In genomic region chr4:136626590-136626989, GRCm38 (mm10) we compare ENCODE assay signal across 30 mouse cellular contexts. TPM values are rescaled to one million over a fixed set of nuclear protein-coding genes. Genes with fewer than 3 reads are reported as not detected.
DNase-seq lines count a peak whose midpoint lies in the region; ATAC-seq lines count a peak whose summit lies in the region.
"Had no signal": no experiment of that assay in that cellular context is flagged by ENCODE, and none has a peak within 500 bp of the region (broad histone marks: within the 10 kb centered on the region; RNA-seq: fewer than 3 reads in every experiment).

No protein-coding gene starts in this region.

- no peak for ATAC-seq in CD4-positive, CD25-positive, alpha-beta regulatory T cell, adult 4 months
- ATAC-seq in common myeloid progenitor, adult 5-6 weeks (replicated peaks; ENCODE audit: low read depth, poor library complexity, severe bottlenecking): peak; percentile 90
- ATAC-seq in liver, embryonic 12.5 days: no peak
- ATAC-seq: forebrain, postnatal 0 days; intestine, postnatal 0 days; liver, postnatal 0 days had no signal

- H3K27ac ChIP-seq in liver, embryonic 12.5 days: no peak overlapping the region
- H3K27ac ChIP-seq: embryonic facial prominence, embryonic 15.5 days; forebrain, embryonic 10.5 days; heart, embryonic 13.5 days; hindbrain, embryonic 15.5 days; neural tube, embryonic 12.5 days; stomach, postnatal 0 days had no signal

- 0 out of 2 replicates have a peak, but pooled peaks cover 5% of the 10 kb centered on the region for H3K4me1 ChIP-seq in liver, embryonic 12.5 days
- H3K4me1 ChIP-seq: embryonic facial prominence, embryonic 15.5 days; hindbrain, embryonic 15.5 days had no signal

- H3K9ac ChIP-seq in liver, embryonic 12.5 days: no peak overlapping the region
- H3K9ac ChIP-seq: embryonic facial prominence, embryonic 15.5 days; forebrain, postnatal 0 days; heart, embryonic 13.5 days; hindbrain, embryonic 15.5 days; liver, postnatal 0 days; neural tube, embryonic 12.5 days had no signal

- H3K9me3 ChIP-seq in liver, embryonic 12.5 days (replicated peaks): no peaks in the 10 kb centered on the region
- H3K9me3 ChIP-seq: embryonic facial prominence, embryonic 15.5 days; forebrain, embryonic 10.5 days; heart, embryonic 13.5 days; hindbrain, embryonic 15.5 days; neural tube, embryonic 12.5 days had no signal

- no peak overlapping the region for H3K4me3 ChIP-seq in liver, embryonic 12.5 days
- H3K4me3 ChIP-seq: embryonic facial prominence, embryonic 15.5 days; forebrain, embryonic 10.5 days; heart, embryonic 13.5 days; hindbrain, embryonic 15.5 days; neural tube, embryonic 12.5 days had no signal

- H3K4me2 ChIP-seq in liver, embryonic 12.5 days: no peak overlapping the region
- H3K4me2 ChIP-seq: embryonic facial prominence, embryonic 15.5 days; heart, embryonic 13.5 days; hindbrain, embryonic 15.5 days; neural tube, embryonic 12.5 days had no signal

- peak; percentile 36 for DNase-seq in CD4-positive, CD25-positive, alpha-beta regulatory T cell, adult 2 months (ENCODE audit: low read depth, low spot score)
- DNase-seq in naive thymus-derived CD4-positive, alpha-beta T cell, adult 2 months (ENCODE audit: low read depth): peak; percentile 64
- DNase-seq in thymus, postnatal 14 days: peak; percentile 54
- no peak for DNase-seq in adrenal gland, postnatal 25 days
- no peak for DNase-seq in kidney, postnatal 25 days
- DNase-seq: adrenal gland, postnatal 36 days; cerebellum, adult 11-12 months; cerebellum, postnatal 14 days; embryo, embryonic 11 days; forebrain, postnatal 0 days; heart, postnatal 36 days; liver; liver, postnatal 0 days; lung, postnatal 14 days; right cerebral cortex, adult 18-20 months had no signal

- no peaks in the 10 kb centered on the region for H3K27me3 ChIP-seq in liver, embryonic 12.5 days (replicated peaks)
- H3K27me3 ChIP-seq: neural tube, embryonic 12.5 days had no signal

- WGBS in liver, embryonic 12.5 days (ENCODE audit: insufficient replicate concordance): 28% methylated on average over 6 of the region's 6 CpGs

- no peaks in the 10 kb centered on the region for H3K36me3 ChIP-seq in liver, embryonic 12.5 days
- H3K36me3 ChIP-seq: embryonic facial prominence, embryonic 15.5 days; forebrain, embryonic 10.5 days; heart, embryonic 13.5 days; hindbrain, embryonic 15.5 days; neural tube, embryonic 12.5 days had no signal

RNA-seq across cellular contexts. Expression of gene Lactbl1, which starts 4.2 kb away (rescaled TPM):
- under 1 TPM in 1 of 2 experiments, not detected in 1; 0.17 TPM for polyA plus RNA-seq in CD4-positive, CD25-positive, alpha-beta regulatory T cell, adult 4 months (2017; shearing (Covaris generic))
- total RNA-seq in common myeloid progenitor, adult 5-6 weeks (2017): not detected in 2 replicates
- not detected in 2 replicates for total RNA-seq in adrenal gland, postnatal 25 days (2021)
- not detected in 2 replicates for polyA plus RNA-seq in liver, embryonic 12.5 days (2016; fragmentation: Nextera tagmentation; extraction: Ambion mirVana)
- total RNA-seq: adrenal gland, postnatal 36 days; gastrocnemius, adult 18-20 months; gastrocnemius, postnatal 4 days; heart, postnatal 36 days had no signal
- polyA plus RNA-seq: embryonic facial prominence, embryonic 15.5 days; forebrain, embryonic 10.5 days; heart, embryonic 13.5 days; intestine, postnatal 0 days; kidney, embryonic 16.5 days; liver, postnatal 0 days; neural tube, embryonic 12.5 days; stomach, postnatal 0 days had no signal

RNA-seq across cellular contexts. Expression of gene Tex46, which starts 16.4 kb away (rescaled TPM):
- not detected for polyA plus RNA-seq in CD4-positive, CD25-positive, alpha-beta regulatory T cell, adult 4 months (2017; shearing (Covaris generic))
- not detected in 2 replicates for total RNA-seq in common myeloid progenitor, adult 5-6 weeks (2017)
- not detected in 2 replicates for total RNA-seq in adrenal gland, postnatal 25 days (2021)
- not detected in 2 replicates for polyA plus RNA-seq in liver, embryonic 12.5 days (2016; fragmentation: Nextera tagmentation; extraction: Ambion mirVana)
- total RNA-seq: adrenal gland, postnatal 36 days; forebrain, postnatal 0 days; gastrocnemius, adult 18-20 months; gastrocnemius, postnatal 4 days; heart, postnatal 36 days; layer of hippocampus, postnatal 25 days; left cerebral cortex, postnatal 36 days had no signal
- polyA plus RNA-seq: embryonic facial prominence, embryonic 15.5 days; forebrain, embryonic 10.5 days; forebrain, postnatal 0 days; heart, embryonic 13.5 days; hindbrain, embryonic 15.5 days; intestine, postnatal 0 days; kidney, embryonic 16.5 days; liver, postnatal 0 days; neural tube, embryonic 12.5 days; stomach, postnatal 0 days had no signal

RNA-seq across cellular contexts. Expression of gene Kdm1a, which starts 24.1 kb away (rescaled TPM):
- 10 to 100 TPM; 21.0 to 25.9 TPM for polyA plus RNA-seq in CD4-positive, CD25-positive, alpha-beta regulatory T cell, adult 4 months (2017; shearing (Covaris generic))
- 91.9 and 106 TPM in 2 replicates for total RNA-seq in common myeloid progenitor, adult 5-6 weeks (2017)
- 44.2 and 59.3 TPM in 2 replicates for total RNA-seq in adrenal gland, postnatal 25 days (2021)
- 31.3 and 31.9 TPM in 2 replicates for polyA plus RNA-seq in liver, embryonic 12.5 days (2016; fragmentation: Nextera tagmentation; extraction: Ambion mirVana)

Comparison
In these comparisons a context has a peak if more than half of its experiments do, and no peak if none do; other contexts are left out.
1. DNase-seq: peak in CD4-positive, CD25-positive, alpha-beta regulatory T cell, adult 2 months (single experiment), naive thymus-derived CD4-positive, alpha-beta T cell, adult 2 months (single experiment) and thymus, postnatal 14 days (single experiment); none in adrenal gland, postnatal 25 days (single experiment) and kidney, postnatal 25 days (0 of 2).